Mouse (Mus musculus) cerebellum, adult 2 months (tissue): ENCODE results near the gene Pgm5. TPM values are rescaled to one million over a fixed set of nuclear protein-coding genes. Genes with fewer than 3 reads are reported as not detected.
A peak's percentile ranks its signal among the peaks of the same experiment; 100 is the strongest.

Source experiments
- DNase-seq, 2 experiments: peaks; one replicate each; pipeline ENCODE4 v3.0.0; 2021
- H3K27ac ChIP-seq: fragments of 200-500 bp; 2 replicates; pipeline ENCODE4 v1.5.1; 2012; ENCODE audit warnings: low read length, control low read depth, inconsistent platforms; ENCODE audit not compliant: insufficient read depth
- H3K27me3 ChIP-seq: fragments of 200-500 bp; 2 replicates; pipeline ENCODE4 v1.6.1; 2012; ENCODE audit warnings: inconsistent platforms, mild to moderate bottlenecking, low read length, moderate library complexity; ENCODE audit not compliant: control insufficient read depth, insufficient read depth
- H3K4me1 ChIP-seq: fragments of 200-500 bp; 2 replicates; pipeline ENCODE4 v1.6.1; 2011; ENCODE audit warnings: low read length; ENCODE audit not compliant: control insufficient read depth, insufficient read depth
- H3K4me3 ChIP-seq: fragments of 200-500 bp; replicated peaks from 2 replicates; pipeline ENCODE3; 2011; ENCODE audit warnings: mild to moderate bottlenecking, low read depth, low read length, control low read depth; ENCODE audit not compliant: insufficient read depth
- CTCF ChIP-seq: fragments of 200-500 bp; IDR thresholded peaks from 2 replicates; pipeline ENCODE4 v1.5.1; 2011; ENCODE audit warnings: low read depth, mild to moderate bottlenecking, control low read depth, low read length, moderate library complexity, borderline replicate concordance; ENCODE audit not compliant: insufficient read depth
- POLR2A ChIP-seq: fragments of 200-500 bp; IDR thresholded peaks from 2 replicates; pipeline ENCODE4 v1.6.1; 2011; ENCODE audit warnings: low read length, control low read depth, borderline replicate concordance; ENCODE audit not compliant: insufficient read depth
- WGBS: fragments of 180-500 bp; shearing (Covaris S2); methylation state at CpG from one replicate; pipeline ENCODE4 v1.1.7; 2018; 5-methylcytosine and 5-hydroxymethylcytosine counted together
- polyA plus RNA-seq: library from polyadenylated mRNA; depleted of rRNA; stranded (reverse); fragments of >200 nt; gene quantifications from 2 replicates; pipeline ENCODE4 v1.2.3, GENCODE M21; 2012

The Pgm5 gene
- polyA plus RNA-seq, 1 experiment: 3.8 TPM

DNA sequence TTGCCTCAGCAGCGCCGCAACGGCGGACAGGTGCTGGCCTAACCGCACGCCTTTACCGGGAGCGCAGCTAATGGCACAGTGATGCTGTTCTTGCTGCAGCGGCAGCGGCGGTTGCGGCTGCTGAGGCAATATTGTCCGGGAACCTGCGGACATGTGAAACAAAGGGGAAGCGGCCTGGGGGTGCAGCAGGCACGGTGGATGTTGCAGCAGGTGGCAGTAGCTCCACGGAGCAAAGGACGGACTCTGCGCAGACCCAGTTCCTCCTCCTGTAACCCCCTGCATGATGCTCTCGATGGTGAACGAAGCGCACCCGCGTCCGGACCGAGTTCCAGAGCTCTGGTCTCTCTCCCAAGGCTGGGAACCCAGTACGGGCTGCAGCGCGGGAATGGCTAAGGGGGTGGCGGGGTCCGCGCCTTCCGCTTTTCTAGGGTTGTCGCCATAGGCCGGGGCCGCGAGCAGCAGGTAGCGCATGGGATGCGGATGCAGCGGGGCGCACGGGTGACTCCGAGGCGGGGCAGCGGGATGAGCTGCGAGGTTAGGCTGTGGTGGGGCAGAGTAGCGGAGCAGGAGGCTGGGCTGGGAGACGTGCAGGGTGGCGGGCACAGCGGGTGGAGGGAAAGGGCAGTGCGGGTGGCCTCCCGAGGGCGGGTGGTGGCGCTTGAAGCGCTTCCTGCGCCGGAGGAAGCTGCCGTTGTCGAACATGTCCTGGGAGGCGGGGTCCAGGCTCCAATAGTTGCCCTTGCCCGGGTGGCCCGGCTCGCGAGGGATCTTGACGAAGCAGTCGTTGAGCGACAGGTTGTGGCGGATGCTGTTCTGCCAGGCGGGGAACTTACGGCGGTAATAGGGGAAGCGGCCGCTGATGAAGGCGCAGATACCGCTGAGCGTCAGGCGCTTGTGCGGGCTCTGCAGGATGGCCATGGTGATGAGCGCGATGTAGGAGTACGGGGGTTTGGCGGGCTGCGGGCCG, 38.2 kb upstream of the Pgm5 start:
- Histone ChIP-seq H3K4me3 (no peak overlapping the region), H3K27ac (no peak overlapping the region), H3K27me3 (peaks cover 7% of the 10 kb centered on the region), H3K4me1 (peaks cover 7% of the 10 kb centered on the region)
- WGBS: under 1% methylated on average over 83 of the region's 84 CpGs
- no peak for TF ChIP-seq POLR2A
- TF ChIP-seq CTCF: no peak
- DNase-seq: peak in 1 of 2 experiments; percentile 21

DNA sequence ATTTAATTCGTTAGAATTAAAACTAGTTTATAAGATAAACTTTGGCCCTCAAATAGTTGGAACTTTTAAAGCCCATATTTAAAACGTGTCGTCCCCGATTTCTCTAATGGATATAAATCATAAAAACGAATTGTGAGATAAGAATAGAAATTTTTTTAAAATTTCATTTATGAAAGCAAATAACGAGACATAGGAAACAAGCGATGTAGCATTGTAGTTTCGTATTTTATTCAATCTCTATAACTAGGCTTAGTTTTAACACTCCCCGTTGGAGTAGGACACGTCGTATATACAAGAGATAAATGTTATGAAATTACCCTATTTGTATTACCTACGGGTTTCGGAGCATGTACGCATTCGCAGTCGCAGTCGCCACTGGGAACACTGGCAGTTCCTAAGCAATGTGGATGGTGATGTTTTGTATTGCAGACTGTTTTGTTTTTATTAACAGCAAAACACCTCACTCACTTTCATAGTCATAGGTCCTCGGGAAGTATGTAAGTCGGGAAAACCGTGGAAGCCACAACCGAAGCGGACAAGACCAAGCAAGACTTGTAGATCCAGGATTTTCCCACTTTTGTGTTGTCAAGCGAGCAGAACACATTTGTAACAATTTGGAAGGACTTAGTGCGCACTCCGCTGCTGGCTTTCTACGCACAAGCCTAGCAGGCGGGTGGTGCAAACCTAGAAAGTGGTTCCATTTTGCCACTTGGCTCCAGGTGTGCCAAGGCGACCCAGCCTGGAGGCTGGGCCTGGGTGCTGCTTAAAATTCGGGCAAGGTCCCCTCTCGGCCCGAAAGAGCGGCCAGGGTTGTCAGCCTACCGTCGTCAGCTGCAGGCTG, 37.3 kb upstream of the Pgm5 start:
- peaks cover 7% of the 10 kb centered on the region for H3K27me3 ChIP-seq

DNA sequence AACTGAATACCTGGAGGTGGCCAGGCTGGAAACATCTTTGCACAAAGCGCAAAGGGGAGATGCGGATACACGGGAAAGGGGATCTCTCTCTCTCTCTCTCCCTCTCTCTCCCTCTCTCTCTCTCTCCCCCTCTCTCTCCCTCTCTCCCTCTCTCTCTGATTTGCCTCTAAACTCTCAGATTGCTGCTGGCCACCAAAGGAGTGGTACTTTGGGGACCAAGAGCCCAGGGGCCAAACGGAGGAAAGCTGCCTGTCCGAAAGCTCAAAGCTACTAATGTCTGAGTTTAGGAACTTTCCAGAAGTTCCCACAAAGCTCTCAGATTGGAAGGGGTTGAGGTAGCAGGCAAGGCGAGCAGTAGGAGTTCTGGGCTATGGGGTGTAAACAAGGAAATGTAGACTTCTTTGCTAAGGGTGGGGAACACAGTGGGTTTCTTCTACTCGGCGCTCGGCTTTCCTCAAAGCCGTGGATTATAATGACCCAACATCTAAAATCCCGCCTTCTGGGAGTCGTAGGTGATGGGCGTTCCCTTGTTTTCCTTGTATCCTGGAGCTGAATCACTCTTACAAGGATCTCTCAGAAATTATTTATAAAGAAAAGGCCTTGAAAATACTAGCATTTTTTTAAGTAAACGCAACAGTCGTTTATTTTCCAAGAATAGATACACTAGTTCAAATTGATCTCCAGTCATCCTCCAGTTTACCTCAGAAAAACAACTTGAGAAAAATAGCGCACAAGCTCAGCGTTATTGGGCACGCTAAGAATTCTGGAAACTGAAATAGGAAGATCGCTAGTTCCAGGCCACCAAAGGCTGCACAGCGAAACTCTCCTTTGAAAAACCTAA, 36.5 kb upstream of the Pgm5 start:
- Histone ChIP-seq H3K4me3 (no peak overlapping the region), H3K27me3 (peaks cover 7% of the 10 kb centered on the region), H3K27ac (no peak overlapping the region), H3K4me1 (peaks cover 7% of the 10 kb centered on the region)
- TF ChIP-seq POLR2A: no peak
- TF ChIP-seq CTCF: no peak
- WGBS: 4% methylated on average over 20 of the region's 20 CpGs
- DNase-seq: no peak

More for the DNA sequence above, 37.3 kb upstream of the Pgm5 start:
- no peak for DNase-seq
- WGBS: 5% methylated on average over 34 of the region's 34 CpGs
- peaks cover 7% of the 10 kb centered on the region for H3K4me1 ChIP-seq
- H3K27ac ChIP-seq: no peak overlapping the region
- H3K4me3 ChIP-seq: no peak overlapping the region
- TF ChIP-seq POLR2A: no peak
- TF ChIP-seq CTCF: no peak

DNA sequence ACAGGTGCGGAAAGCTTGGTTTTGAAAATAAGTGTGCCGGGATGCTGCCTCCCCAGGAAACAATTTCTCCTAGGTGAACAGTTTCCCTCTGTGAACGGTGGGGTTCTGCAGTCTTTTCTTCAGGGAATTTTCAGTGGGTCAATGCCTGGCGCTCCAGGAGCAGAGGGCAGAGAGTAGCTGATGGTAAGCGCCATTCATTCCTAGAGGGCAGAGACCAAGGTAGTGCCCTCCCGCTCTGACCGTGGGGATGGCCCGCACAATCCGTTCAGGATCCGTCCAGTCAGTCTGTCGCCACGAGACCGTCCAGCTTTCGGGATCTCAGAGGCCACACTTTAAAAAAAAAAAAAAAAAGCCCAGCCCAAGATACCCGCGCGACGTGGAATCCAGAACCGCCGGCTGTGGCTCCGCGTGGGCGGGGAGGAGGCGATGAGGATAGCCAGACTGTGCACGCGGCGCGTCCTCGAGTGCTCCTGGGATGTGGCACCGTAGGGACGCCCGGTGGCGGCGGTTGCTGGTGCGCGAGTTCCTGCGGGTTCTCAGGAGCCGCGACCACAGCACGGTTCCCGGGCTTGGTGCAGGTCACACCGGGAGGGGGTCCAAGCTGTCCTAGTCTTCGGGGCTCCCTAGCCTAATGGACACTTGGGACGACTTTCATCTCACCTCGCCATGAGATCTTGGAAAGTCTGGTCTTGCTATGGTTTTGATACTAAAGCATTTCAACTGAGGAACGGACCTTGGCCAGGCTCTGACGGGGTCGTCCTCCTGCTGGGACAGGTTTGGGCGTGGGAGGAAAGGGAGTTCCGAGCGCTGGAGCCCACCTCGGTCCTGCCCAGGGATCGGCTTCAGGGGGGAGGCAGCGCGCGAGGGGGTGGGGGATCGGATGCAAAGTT, 35.6 kb upstream of the Pgm5 start:
- DNase-seq: no peak
- Histone ChIP-seq H3K4me3 (no peak overlapping the region), H3K27ac (no peak overlapping the region), H3K27me3 (peaks cover 7% of the 10 kb centered on the region), H3K4me1 (peaks cover 7% of the 10 kb centered on the region)
- TF ChIP-seq CTCF (no peak), POLR2A (no peak)
- 2% methylated on average over 57 of the region's 57 CpGs for WGBS

DNA sequence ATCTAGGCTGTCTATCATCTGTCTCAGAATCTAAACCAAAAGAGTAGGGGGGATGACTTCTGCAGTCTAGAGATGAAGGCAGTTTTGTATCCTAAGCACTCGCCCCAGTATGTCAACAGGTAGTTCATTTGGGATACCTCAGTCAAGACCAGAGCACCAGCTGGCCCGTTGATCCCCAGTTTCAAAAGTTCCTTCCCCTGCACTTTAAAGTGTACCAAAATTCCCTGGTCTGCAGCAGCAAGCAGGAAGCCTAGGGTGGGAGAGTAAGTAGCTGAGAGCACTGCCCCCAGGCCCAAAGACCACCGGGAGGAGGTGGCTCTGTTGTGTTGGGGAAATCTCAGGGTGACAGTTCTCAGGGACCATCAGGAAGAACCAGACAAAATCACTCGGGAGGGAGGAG, 34.9 kb upstream of the Pgm5 start:
- WGBS: 24% methylated on average over 4 of the region's 4 CpGs
- no peak for DNase-seq
- Histone ChIP-seq H3K4me1 (peaks cover 7% of the 10 kb centered on the region), H3K27ac (no peak overlapping the region), H3K4me3 (no peak overlapping the region), H3K27me3 (peaks cover 7% of the 10 kb centered on the region)
- TF ChIP-seq POLR2A: no peak
- no peak for TF ChIP-seq CTCF

DNA sequence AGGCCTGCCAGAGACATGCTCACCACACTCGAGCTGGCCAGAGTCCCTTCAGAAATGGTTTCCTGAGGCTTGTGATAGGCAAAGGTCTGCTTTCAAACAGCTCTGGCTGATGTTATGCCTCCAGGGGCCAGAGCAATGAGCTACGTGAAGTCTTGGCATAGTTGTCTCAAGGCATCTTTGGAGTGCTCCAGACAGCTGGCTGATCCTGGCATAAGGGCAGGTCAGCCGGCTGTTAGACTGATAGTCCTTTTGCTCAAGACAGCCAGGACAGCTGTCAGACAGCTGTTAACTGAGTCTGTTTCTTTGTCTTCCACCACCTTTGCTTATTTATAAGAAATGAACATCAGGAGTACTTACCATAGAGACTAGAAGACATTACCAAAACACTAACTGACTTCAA, 25.2 kb upstream of the Pgm5 start:
- no peak for DNase-seq
- no peak overlapping the region for H3K4me3 ChIP-seq
- no peaks in the 10 kb centered on the region for H3K4me1 ChIP-seq
- no peaks in the 10 kb centered on the region for H3K27me3 ChIP-seq
- WGBS: 57% methylated on average over 3 of the region's 3 CpGs
- H3K27ac ChIP-seq: no peak overlapping the region
- no peak for TF ChIP-seq POLR2A
- no peak for TF ChIP-seq CTCF
